Mouse (Mus musculus) gastrocnemius, postnatal 36 days (tissue): Measurements from ENCODE around the gene Cdc5l. TPM values are rescaled to one million over a fixed set of nuclear protein-coding genes. Genes with fewer than 3 reads are reported as not detected.
"Not testable (repeated sequence)": the region's sequence is repeated elsewhere in the genome, so short reads cannot be mapped to it uniquely, and the experiment has no call there.

Experiments
- DNase-seq, 2 experiments: peaks; one replicate each; pipeline ENCODE4 v3.0.0; 2022
- intact Hi-C: fragments of 180-260 bp; cut with DNase I; formaldehyde crosslinking; loops from one replicate; pipeline ENCODE4 v1.15.1; 2025
- long read RNA-seq, 2 experiments: library from polyadenylated mRNA; stranded (forward); transcript quantifications; one replicate each; pipeline ENCODE4 v2.0.0; 2021
- total RNA-seq, 2 experiments: library from RNA; stranded (reverse); gene quantifications; 2 replicates each; pipeline ENCODE4 v1.2.3; 2021

The Cdc5l gene
- total RNA-seq, result 10 to 100 TPM; 31.4 to 35.0 TPM
- long read RNA-seq, experiment 1, transcript Cdc5l-201 (16 exons, 3,027 nt), result major isoform, 5 of 9 reads
- long read RNA-seq, experiment 1, partial matches to known transcripts, result 3 of 9 reads
- long read RNA-seq, experiment 1, other reads (novel, unspliced or antisense), result 1 of 9 reads
- long read RNA-seq, experiment 2, transcript Cdc5l-201 (16 exons, 3,027 nt), result major isoform, 15 of 16 reads
- long read RNA-seq, experiment 2, partial matches to known transcripts, result 1 of 16 reads
- long read RNA-seq, experiment 2, other reads (novel, unspliced or antisense), result 0 of 16 reads

- DNase-seq, result peak; percentile 94 to 96
- intact Hi-C loops, result no loop called here
Measured at GRCm38 (mm10) chr17:45433419-45434261, at the start of gene Cdc5l. Gene Cdc5l (minus strand): TSS chr17:45433737.

GRCm38 (mm10) chr17:45480429-45480828, 46.9 kb upstream of the Cdc5l start:
- intact Hi-C loops, result no loop called here
- DNase-seq, result no peak

- intact Hi-C loops, result loop anchor here (2.0 kb wide), 1 partner anchor 72 kb away; no protein-coding TSS in a partner anchor
- DNase-seq, result peak; percentile 66 to 68
Measured at GRCm38 (mm10) chr17:45478234-45478825, 44.8 kb upstream of the Cdc5l start.

- intact Hi-C loops, result no loop called here
- peak; percentile 11 to 16 for DNase-seq
Measured at GRCm38 (mm10) chr17:45474669-45475465, 41.3 kb upstream of the Cdc5l start, which contains the start of gene Spats1. Gene Spats1 (minus strand): TSS chr17:45475415.

- intact Hi-C loops, result no loop called here
Measured at GRCm38 (mm10) chr17:45474146-45474545, 40.6 kb upstream of the Cdc5l start.

GRCm38 (mm10) chr17:45473667-45474066, 40.1 kb upstream of the Cdc5l start:
- intact Hi-C loops, result no loop called here
- no peak for DNase-seq

More at GRCm38 (mm10) chr17:45474146-45474545, 40.6 kb upstream of the Cdc5l start:
- no peak for DNase-seq

- intact Hi-C loops, result no loop called here
- no peak for DNase-seq
Measured at GRCm38 (mm10) chr17:45470726-45471125, 37.2 kb upstream of the Cdc5l start.

GRCm38 (mm10) chr17:45468302-45468701, 34.8 kb upstream of the Cdc5l start:
- DNase-seq, result no peak
- intact Hi-C loops, result no loop called here

- intact Hi-C loops, result no loop called here
- no peak for DNase-seq
Measured at GRCm38 (mm10) chr17:45466701-45467100, 33.2 kb upstream of the Cdc5l start.

- intact Hi-C loops, result no loop called here
Measured at GRCm38 (mm10) chr17:45464255-45464654, 30.7 kb upstream of the Cdc5l start.

GRCm38 (mm10) chr17:45462506-45462905, 29.0 kb upstream of the Cdc5l start:
- intact Hi-C loops, result no loop called here
- no peak for DNase-seq

More at GRCm38 (mm10) chr17:45464255-45464654, 30.7 kb upstream of the Cdc5l start:
- no peak for DNase-seq

GRCm38 (mm10) chr17:45459062-45459461, 25.5 kb upstream of the Cdc5l start:
- no peak for DNase-seq
- intact Hi-C loops, result no loop called here

GRCm38 (mm10) chr17:45458516-45458915, 25.0 kb upstream of the Cdc5l start:
- no peak for DNase-seq
- intact Hi-C loops, result no loop called here

GRCm38 (mm10) chr17:45457487-45457886, 23.9 kb upstream of the Cdc5l start:
- intact Hi-C loops, result no loop called here
- DNase-seq, result no peak

GRCm38 (mm10) chr17:45456260-45457152, 23.0 kb upstream of the Cdc5l start:
- intact Hi-C loops, result no loop called here
- no peak for DNase-seq

- DNase-seq, intact Hi-C loops: not testable (repeated sequence)
Measured at GRCm38 (mm10) chr17:45455783-45456182, 22.2 kb upstream of the Cdc5l start.

GRCm38 (mm10) chr17:45454794-45455193, 21.3 kb upstream of the Cdc5l start:
- DNase-seq, result no peak
- intact Hi-C loops, result no loop called here

- intact Hi-C loops, result no loop called here
- DNase-seq, result no peak
Measured at GRCm38 (mm10) chr17:45452271-45452670, 18.7 kb upstream of the Cdc5l start.

GRCm38 (mm10) chr17:45450153-45450552, 16.6 kb upstream of the Cdc5l start:
- no peak for DNase-seq
- intact Hi-C loops, result no loop called here
